Mouse (Mus musculus) kidney, embryonic 15.5 days (tissue): ENCODE data around the gene St3gal5. TPM values are rescaled to one million over a fixed set of nuclear protein-coding genes. Genes with fewer than 3 reads are reported as not detected.

Experiments
- ATAC-seq: fragments of 200-750 bp; cut with Nextera tagmentation; replicated peaks from 2 replicates; pipeline ENCODE4 v1.8.0; 2017; ENCODE audit warnings: moderate TSS enrichment; ENCODE audit not compliant: low FRiP score
- H3K27ac ChIP-seq: fragments of 300-500 bp; sonication (generic); 2 replicates; pipeline ENCODE4 v1.5.1; 2015; ENCODE audit warnings: mild to moderate bottlenecking, inconsistent platforms
- H3K27me3 ChIP-seq: fragments of 300-500 bp; sonication (generic); 2 replicates; pipeline ENCODE4 v1.6.1; 2015; ENCODE audit warnings: inconsistent platforms
- H3K36me3 ChIP-seq: fragments of 300-500 bp; sonication (generic); 2 replicates; pipeline ENCODE4 v1.6.1; 2015; ENCODE audit warnings: inconsistent platforms
- H3K4me1 ChIP-seq: fragments of 300-500 bp; sonication (generic); 2 replicates; pipeline ENCODE4 v1.6.1; 2015; ENCODE audit warnings: inconsistent platforms
- H3K4me2 ChIP-seq: fragments of 300-500 bp; sonication (generic); 2 replicates; pipeline ENCODE4 v1.6.1; 2015; ENCODE audit warnings: moderate library complexity, mild to moderate bottlenecking, inconsistent platforms
- H3K4me3 ChIP-seq: fragments of 300-500 bp; sonication (generic); replicated peaks from 2 replicates; pipeline ENCODE4 v1.5.1; 2015; ENCODE audit warnings: mild to moderate bottlenecking, inconsistent platforms
- H3K9ac ChIP-seq: fragments of 300-500 bp; sonication (generic); 2 replicates; pipeline ENCODE4 v1.6.1; 2015; ENCODE audit warnings: mild to moderate bottlenecking, inconsistent platforms
- H3K9me3 ChIP-seq: fragments of 300-500 bp; sonication (generic); replicated peaks from 2 replicates; pipeline ENCODE4 v1.6.1; 2016; ENCODE audit warnings: inconsistent platforms
- WGBS: fragments of 180-500 bp; shearing (Covaris S2); methylation state at CpG from one replicate; pipeline ENCODE4 v1.1.7; 2015; ENCODE audit warnings: mixed read lengths; 5-methylcytosine and 5-hydroxymethylcytosine counted together
- polyA plus RNA-seq: library from polyadenylated mRNA; unstranded; fragments of >200 nt; fragmentation: Nextera tagmentation; extraction: Ambion mirVana; gene quantifications from 2 replicates; pipeline ENCODE4 v1.2.1, GENCODE M21; 2015

Gene St3gal5
- polyA plus RNA-seq, 1 experiment from 2014 or later = 36.3 TPM

DNA sequence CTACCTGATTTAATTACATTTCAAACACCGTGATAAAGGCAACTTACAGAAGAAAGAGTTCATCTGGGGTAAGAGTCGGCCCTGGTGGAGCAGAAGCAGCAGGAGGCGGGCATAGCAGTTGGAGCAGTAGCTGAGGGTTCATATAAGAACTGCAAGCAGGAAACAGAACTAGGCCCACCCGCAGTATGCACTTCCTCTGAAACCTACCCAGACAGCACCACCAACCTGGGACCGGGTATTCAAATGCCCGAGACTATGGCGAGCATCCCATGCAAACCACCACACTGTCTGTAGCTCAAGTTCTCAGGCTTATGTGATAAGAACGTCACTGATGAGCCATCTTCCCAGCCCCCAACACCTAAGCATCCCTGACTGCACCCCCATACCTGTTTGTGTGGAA, 58.3 kb downstream of the St3gal5 start:
- no peaks in the 10 kb centered on the region for H3K27me3 ChIP-seq
- WGBS = 94% methylated on average over 8 of the region's 8 CpGs
- ATAC-seq = no peak
- H3K36me3 ChIP-seq = peaks cover 24% of the 10 kb centered on the region
- H3K9ac ChIP-seq = no peak overlapping the region
- H3K9me3 ChIP-seq = no peaks in the 10 kb centered on the region
- no peak overlapping the region for H3K4me2 ChIP-seq
- H3K27ac ChIP-seq = no peak overlapping the region
- H3K4me3 ChIP-seq = no peak overlapping the region
- no peaks in the 10 kb centered on the region for H3K4me1 ChIP-seq

DNA sequence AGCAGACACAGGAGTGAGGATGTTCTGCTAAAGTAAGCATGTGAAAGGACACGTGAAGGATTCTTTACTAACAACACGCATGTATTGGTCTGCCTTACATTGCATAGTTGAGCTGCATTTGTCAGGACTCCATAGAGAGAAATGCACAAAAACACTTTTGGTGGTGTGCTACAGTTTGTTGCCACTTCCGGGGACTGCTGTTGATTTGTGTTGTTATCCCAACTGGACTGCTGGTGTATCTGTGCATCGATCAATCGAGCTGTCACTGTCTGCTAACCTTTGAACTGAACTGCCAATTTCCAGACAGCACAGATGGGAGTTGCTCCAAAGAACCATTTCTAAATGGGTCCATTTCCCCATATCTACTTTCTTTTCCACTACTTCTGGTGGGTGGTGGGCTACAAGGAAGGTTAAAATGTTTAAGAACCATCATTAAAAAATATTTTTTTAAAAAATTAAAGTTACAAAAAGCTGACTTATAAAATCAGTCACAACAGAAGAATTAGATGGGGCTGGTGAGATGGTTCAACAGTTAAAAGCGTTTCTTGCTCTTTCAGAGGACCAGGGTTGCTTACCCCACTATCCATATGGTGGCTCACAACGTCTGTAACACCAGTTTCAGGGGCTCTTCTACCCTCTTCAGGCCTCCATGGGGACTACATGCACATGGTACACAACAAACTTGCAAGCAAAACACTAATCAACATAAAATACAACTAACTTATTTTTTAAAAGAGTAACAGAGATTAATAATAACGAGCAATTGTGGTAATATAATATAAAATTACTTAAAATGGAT, 61.8 kb downstream of the St3gal5 start:
- no peak for ATAC-seq
- 81% methylated on average over 8 of the region's 8 CpGs for WGBS
- H3K27ac ChIP-seq = no peak overlapping the region

DNA sequence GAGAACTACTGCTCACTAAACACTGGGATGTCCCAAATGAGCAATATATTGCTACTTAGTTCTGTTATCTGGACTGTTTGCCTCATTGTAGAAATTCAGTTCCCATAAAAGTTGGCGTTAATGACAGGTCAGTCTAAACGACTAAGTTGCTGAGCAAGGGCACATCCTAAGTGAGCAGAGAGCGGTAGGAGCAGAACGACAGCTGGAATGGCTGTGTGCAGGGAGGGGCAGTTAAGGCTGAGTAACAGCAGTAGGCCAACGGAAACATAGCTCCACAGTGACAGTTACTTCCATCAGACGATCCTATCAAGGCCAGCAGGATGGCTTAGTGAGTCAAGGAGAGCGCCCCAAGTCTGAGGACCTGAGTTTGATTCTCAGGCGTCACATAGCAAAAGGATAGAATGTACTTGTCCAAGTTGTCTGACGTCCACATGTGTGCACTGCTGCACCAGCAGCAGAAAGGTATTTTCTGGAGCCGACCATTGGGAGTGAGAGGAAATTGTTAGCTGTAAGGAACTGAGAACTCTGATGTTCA, 62.5 kb downstream of the St3gal5 start:
- no peak for ATAC-seq
- no peaks in the 10 kb centered on the region for H3K27me3 ChIP-seq
- no peaks in the 10 kb centered on the region for H3K9me3 ChIP-seq
- WGBS = 58% methylated on average over 10 of the region's 10 CpGs
- no peak overlapping the region for H3K27ac ChIP-seq
- H3K9ac ChIP-seq = no peak overlapping the region
- H3K36me3 ChIP-seq = peaks cover 3% of the 10 kb centered on the region; the same call in 1 of the 2 replicates
- H3K4me2 ChIP-seq = no peak overlapping the region
- peaks cover 14% of the 10 kb centered on the region for H3K4me1 ChIP-seq
- H3K4me3 ChIP-seq = no peak overlapping the region

More for the DNA sequence above, 61.8 kb downstream of the St3gal5 start:
- no peak overlapping the region for H3K4me2 ChIP-seq
- H3K9me3 ChIP-seq = no peaks in the 10 kb centered on the region
- H3K27me3 ChIP-seq = no peaks in the 10 kb centered on the region
- H3K4me1 ChIP-seq = peaks cover 10% of the 10 kb centered on the region
- peaks cover 3% of the 10 kb centered on the region; the same call in 1 of the 2 replicates for H3K36me3 ChIP-seq
- H3K4me3 ChIP-seq = no peak overlapping the region
- no peak overlapping the region for H3K9ac ChIP-seq

DNA sequence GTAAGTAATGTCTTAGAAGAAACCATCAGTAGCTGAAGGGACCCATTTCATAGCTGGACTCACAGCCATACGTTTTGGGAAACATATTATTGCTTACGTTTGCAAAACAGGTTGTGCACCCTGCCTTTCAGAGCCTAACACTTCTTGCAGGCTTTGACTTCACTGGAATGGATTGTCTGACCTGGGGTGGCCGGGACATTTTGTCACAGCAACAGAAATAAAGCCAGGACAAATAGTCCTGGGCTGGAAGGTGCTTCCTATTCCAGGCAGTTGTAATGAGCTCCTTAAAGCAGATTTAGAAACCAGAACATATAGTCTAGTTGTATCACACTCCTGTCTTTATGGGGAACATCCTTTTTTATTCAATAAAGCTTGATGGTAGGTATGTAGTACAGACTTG, 63.6 kb downstream of the St3gal5 start:
- Histone ChIP-seq H3K27ac (no peak overlapping the region), H3K36me3 (0 out of 2 replicates have a peak, but pooled peaks cover under 1% of the 10 kb centered on the region), H3K27me3 (no peaks in the 10 kb centered on the region), H3K9me3 (no peaks in the 10 kb centered on the region), H3K4me3 (no peak overlapping the region), H3K4me2 (no peak overlapping the region), H3K9ac (no peak overlapping the region), H3K4me1 (peaks cover 16% of the 10 kb centered on the region)
- 86% methylated on average over 3 of the region's 3 CpGs for WGBS
- ATAC-seq = no peak

DNA sequence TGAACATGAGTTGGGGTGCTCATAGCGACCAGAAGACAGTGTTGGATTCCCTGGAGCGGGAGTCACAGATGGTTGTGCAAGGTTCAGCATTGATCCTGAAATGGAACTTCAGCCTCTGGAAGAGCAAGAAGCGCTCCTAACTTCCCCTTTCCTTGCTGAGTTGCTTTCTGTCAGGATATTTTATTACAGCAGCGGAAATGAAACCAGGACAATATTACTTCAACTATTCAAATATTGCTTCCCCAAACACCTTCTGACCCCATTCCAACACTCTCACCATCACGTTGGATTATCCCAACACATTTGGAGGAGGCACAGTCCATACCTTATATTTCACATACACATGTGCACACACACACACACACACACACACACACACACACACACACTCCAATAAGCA, 64.4 kb downstream of the St3gal5 start:
- no peak overlapping the region for H3K9ac ChIP-seq
- H3K4me2 ChIP-seq = peak overlapping the region; percentile 38; the same call in 1 of the 2 replicates
- no peaks in the 10 kb centered on the region for H3K27me3 ChIP-seq
- 49% methylated on average over 5 of the region's 5 CpGs for WGBS
- no peaks in the 10 kb centered on the region for H3K36me3 ChIP-seq
- peaks cover 16% of the 10 kb centered on the region for H3K4me1 ChIP-seq
- 0 out of 2 replicates have a peak overlapping the region, but pooled peaks have one; percentile 41 for H3K27ac ChIP-seq
- no peak for ATAC-seq
- H3K9me3 ChIP-seq = no peaks in the 10 kb centered on the region
- no peak overlapping the region for H3K4me3 ChIP-seq

DNA sequence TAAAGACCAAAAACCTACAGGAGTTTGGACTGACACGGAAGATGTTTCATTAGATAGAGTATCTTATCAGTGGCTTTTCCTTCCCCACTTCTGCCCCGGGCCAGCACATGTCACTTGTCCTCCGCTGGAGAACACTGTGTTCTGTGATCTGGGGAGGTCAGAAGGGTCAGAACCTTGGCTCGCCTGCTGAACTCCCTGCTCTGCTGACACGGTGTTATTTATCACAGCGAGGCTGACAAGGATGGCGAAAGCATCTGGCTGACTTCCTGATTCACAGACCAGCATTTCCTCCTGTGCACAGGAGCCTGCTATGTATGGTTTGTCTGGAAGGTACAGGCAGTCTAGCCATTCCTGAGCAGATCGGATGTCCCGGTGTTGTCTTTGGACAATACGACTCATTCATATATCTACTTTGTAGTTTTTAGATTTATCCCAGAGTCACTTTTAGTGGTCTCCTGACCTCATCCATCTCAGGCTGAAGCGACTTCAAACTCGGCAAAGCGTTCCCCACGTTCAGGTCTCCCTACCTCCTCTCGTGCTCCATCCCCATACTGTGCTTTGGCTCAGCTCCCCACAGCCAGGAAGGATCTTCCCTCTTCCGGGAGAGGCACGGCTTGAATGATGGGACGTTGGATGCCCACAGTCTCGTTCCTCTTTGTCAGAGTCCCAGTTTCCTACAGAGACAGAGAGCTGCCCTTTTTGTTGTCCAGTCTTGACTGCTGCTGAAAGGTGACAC, 64.9 kb downstream of the St3gal5 start:
- Histone ChIP-seq H3K4me3 (no peak overlapping the region), H3K36me3 (no peaks in the 10 kb centered on the region), H3K9ac (no peak overlapping the region), H3K4me2 (peak overlapping the region; percentile 38), H3K27me3 (no peaks in the 10 kb centered on the region), H3K4me1 (peaks cover 16% of the 10 kb centered on the region), H3K27ac (peak overlapping the region; percentile 41), H3K9me3 (no peaks in the 10 kb centered on the region)
- 12% methylated on average over 19 of the region's 19 CpGs for WGBS
- ATAC-seq = 0 out of 2 replicates have a peak, but pooled peaks have one; percentile 27

DNA sequence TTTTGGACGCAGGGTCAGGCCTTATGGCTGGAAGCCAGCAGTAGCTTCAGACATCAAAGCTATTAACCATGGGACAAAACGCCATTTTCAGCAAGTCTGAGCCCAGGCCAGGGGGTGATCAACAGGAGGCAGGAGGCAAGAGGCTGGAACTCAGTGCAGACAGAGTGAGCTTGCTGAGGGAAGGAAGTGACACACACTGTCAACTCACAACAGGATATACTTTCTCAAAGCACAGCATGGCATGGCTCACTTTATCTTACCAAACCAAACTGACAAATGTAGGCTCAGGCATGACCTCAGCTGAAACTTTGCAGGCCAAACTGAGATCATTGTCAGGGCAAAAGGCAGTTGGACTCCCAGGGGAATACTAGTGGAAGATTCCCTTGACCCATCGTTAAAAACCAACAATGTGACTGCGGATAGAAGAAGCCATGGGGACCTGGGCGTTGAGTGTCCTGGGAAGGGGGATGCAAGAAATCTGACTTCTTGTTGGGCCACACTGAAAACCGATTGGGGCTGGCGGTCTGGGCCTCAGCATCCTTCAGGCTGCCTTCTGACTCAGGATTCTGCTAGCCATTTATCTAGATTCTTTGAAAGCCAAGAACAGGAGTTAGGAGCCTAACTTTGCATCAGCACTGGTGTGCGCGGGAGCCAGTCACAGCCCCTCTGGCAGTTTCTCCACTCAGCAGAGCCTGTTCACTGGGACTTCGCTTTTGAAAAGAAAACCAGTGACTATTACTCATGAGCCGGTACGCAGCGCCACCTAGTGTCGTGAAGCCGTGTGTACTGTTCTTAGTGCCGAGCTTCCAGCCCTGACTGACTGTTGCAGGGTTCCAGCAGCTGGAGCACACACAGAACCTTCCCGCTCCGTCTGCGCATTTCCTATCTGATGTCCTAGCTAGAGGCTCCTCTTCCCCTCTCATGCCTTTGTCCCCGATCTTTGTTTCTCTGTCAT, 67.2 kb downstream of the St3gal5 start:
- ATAC-seq = peak; percentile 82
- H3K4me2 ChIP-seq = no peak overlapping the region
- no peaks in the 10 kb centered on the region for H3K27me3 ChIP-seq
- no peak overlapping the region for H3K9ac ChIP-seq
- 16% methylated on average over 20 of the region's 20 CpGs for WGBS
- no peaks in the 10 kb centered on the region for H3K36me3 ChIP-seq
- H3K27ac ChIP-seq = peak overlapping the region; percentile 15
- H3K4me1 ChIP-seq = peaks cover 16% of the 10 kb centered on the region
- no peak overlapping the region for H3K4me3 ChIP-seq
- no peaks in the 10 kb centered on the region for H3K9me3 ChIP-seq

DNA sequence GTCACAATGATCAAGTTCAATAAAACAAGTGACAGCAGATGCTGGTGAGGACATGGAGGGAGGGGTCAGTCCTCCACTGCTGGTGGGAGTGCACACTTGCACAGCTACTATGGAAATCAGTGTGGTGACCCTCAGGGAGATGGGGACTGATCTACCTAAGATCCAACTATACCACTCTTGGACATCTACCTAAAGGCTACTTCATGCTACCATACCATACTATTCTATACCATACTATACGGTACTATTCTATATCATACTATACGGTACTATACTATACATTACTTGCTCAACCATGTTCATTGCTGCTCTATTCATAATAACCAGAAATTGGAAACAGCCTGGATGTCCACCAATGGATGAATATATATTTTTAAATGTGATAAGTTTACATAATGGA, 68.5 kb downstream of the St3gal5 start:
- Histone ChIP-seq H3K9ac (no peak overlapping the region), H3K4me2 (no peak overlapping the region), H3K9me3 (no peaks in the 10 kb centered on the region), H3K27me3 (no peaks in the 10 kb centered on the region), H3K4me3 (no peak overlapping the region), H3K36me3 (no peaks in the 10 kb centered on the region), H3K27ac (no peak overlapping the region), H3K4me1 (peaks cover 16% of the 10 kb centered on the region)
- ATAC-seq = no peak
- WGBS = 49% methylated on average over 2 of the region's 2 CpGs

DNA sequence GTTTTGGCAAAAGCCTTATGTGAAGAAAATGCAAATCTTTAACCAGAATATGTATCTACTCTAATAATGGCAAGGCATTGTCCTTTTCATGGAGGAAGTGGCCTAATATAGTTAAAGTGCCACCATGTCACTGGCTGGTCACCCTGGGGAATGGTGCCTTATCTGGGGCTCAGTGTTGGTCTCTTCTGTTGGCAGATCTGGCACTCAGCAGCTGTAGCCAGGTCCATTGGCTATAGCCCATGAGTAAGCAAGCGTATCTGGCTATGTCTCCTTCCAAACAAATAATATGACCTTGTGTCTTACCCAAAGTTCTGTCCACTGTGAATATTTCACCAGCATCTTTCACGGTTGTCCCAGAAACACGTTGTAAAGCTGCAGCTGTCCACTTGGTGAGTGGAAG, 74.0 kb downstream of the St3gal5 start:
- Histone ChIP-seq H3K4me3 (no peak overlapping the region), H3K36me3 (no peaks in the 10 kb centered on the region), H3K9me3 (no peaks in the 10 kb centered on the region), H3K27ac (no peak overlapping the region), H3K27me3 (no peaks in the 10 kb centered on the region), H3K9ac (no peak overlapping the region), H3K4me2 (no peak overlapping the region), H3K4me1 (0 out of 2 replicates have a peak, but pooled peaks cover 5% of the 10 kb centered on the region)
- 79% methylated on average over 3 of the region's 3 CpGs for WGBS
- no peak for ATAC-seq

DNA sequence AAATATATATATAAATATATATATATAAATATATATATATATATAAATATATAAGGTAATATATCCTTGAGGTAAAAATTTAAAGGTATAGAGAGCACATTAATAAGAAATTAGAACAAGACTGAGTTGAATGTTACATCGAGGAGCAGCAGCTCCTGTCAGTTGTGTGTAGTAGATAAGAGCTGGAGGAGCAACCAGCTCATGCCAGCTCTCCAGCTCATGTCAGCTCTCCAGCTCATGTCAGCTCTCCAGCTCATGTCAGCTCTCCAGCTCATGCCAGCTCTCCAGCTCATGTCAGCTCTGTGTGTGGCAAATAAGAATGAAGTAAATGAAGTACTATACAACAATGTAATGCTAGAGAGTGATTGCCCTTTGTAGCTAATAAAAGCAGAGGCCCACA, 76.0 kb downstream of the St3gal5 start:
- Histone ChIP-seq H3K4me3 (no peak overlapping the region), H3K36me3 (no peaks in the 10 kb centered on the region), H3K9ac (no peak overlapping the region), H3K4me1 (0 out of 2 replicates have a peak, but pooled peaks cover 5% of the 10 kb centered on the region), H3K9me3 (no peaks in the 10 kb centered on the region), H3K27ac (no peak overlapping the region), H3K27me3 (no peaks in the 10 kb centered on the region), H3K4me2 (no peak overlapping the region)
- WGBS = 100% methylated on average over 1 of the region's 1 CpGs
- ATAC-seq = no peak

DNA sequence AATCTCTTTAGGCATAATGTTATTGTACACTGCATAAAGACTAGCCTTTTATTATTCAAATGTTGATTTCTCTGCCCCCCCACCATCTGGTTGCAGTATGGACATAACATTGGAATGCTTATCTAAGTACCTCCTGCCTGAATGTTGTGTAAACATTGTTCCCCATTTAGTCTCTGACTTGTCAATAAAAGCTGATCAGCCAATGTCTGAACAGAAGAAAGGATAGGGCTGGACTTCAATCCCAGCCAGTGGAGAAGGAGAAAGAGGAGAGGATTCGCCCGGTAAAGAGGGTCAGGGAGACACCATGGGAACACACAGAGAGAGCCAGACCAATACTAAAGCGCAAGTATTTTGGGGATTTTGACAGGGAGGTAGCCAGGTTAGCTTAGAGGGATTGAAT, 78.0 kb downstream of the St3gal5 start:
- ATAC-seq = no peak
- Histone ChIP-seq H3K27ac (no peak overlapping the region), H3K36me3 (no peaks in the 10 kb centered on the region), H3K9me3 (no peaks in the 10 kb centered on the region), H3K27me3 (no peaks in the 10 kb centered on the region), H3K9ac (no peak overlapping the region), H3K4me1 (0 out of 2 replicates have a peak, but pooled peaks cover 5% of the 10 kb centered on the region), H3K4me3 (no peak overlapping the region), H3K4me2 (no peak overlapping the region)
- 55% methylated on average over 3 of the region's 3 CpGs for WGBS
